Mouse (Mus musculus): ENCODE results near the gene Shisa8.

Gene Shisa8

DNA sequence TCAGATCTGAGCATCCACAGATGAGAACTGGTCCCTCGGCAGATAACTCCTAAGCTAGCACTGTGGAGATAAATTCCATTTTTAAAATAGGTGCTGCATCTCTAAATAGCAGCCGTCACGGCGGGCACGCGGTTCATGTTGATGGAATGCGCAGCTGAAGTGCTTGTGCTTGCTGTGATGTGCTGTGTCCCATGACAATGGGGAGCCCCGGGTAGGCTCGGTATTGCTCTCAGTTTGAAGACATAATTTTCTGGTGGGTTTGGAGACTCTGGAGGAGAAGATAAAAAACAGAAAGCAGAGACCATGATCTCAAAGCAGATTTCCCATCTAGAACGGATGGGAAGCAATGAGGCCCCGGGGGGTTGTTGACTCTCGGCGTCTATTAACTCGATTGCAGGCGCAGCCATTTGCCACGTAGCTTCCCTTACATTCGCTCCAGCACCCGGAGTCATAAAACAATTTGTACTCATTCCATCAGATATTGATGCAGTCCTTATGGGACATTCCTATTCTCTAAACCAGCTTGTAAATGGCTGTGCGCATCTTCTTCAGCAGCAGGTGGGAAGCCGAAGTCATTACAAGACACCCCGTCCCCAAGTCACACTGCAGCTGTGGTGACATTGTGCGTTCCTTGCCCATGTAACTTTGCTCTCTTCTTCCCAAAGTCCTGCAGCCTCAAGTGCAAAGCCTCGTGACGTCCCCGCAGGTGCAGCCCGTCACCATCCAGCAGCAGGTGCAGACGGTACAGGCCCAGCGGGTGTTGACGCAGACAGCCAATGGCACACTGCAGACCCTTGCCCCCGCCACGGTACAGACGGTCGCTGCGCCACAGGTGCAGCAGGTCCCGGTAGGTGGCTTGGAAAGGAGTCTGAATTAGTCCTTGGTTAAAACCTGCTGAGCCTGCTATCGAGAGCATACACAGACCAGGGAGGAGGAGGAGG is 41.9 kb downstream of the Shisa8 start:
- DNase-seq = peak; percentile 52 to 62

DNA sequence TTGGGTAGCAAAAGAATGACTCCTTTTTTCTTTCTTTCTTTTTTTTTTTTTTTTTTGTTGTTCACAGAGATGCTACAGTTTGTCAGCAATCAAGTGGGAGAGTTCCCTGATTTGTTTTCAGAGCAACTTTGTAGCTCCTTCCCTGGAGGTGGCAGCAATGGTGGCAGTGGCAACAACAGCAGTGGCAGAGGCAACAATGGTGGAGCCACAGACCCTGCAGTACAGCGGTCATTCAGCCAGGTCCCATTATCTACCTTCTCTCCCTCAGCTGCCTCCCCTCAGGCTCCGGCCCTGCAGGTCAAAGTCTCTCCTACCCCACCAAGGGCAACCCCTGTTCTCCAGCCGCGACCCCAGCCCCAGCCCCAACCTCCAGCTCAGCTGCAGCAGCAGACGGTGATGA is 42.9 kb downstream of the Shisa8 start:
- DNase-seq = no peak

DNA sequence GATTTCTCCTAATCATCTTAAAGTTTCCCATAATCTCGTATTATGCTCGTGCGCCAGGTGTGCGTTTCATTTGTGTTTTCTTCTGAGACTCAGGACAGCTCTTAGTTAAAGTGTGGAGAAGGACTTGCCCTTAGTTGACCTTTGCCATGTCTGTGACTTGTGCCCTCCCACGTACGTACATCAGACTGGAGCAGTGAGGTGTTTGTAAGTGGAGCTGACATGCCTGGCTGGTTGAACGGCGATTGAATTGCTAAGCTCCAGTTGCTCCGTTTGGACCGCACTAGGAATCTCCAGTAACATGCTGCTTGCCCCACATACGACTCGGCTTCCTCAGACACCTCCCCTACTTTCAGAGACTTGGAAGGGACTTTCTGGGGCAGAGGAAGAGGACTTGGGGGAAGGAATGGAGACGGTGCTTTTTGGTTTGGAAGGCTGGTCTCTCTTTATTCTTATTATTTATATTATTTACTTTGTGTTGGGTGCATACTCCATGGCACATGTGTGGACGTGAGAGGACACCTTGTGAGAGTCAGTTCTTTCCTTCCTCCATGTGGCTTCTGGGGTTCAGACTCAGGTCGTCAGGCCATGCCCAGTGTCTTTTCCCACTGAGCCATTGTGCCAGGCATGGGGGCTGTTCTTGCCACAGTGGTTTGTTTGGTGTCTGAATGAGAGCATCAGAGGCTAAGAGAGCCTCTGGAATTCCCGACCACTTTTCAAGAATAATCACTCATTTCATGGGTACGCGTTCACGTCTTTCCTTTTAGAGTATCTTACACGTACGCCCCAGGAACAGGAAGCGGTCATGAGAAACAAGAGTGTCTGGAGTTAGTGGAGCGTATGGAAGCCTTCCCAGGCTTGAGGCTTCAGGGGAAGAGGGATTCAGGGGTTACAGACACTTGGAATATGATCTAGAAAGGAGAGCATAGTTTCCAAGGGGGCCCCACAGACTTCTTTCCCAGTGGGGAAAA is 45.1 kb downstream of the Shisa8 start:
- DNase-seq = peak in 1 of 2 experiments; percentile 27

DNA sequence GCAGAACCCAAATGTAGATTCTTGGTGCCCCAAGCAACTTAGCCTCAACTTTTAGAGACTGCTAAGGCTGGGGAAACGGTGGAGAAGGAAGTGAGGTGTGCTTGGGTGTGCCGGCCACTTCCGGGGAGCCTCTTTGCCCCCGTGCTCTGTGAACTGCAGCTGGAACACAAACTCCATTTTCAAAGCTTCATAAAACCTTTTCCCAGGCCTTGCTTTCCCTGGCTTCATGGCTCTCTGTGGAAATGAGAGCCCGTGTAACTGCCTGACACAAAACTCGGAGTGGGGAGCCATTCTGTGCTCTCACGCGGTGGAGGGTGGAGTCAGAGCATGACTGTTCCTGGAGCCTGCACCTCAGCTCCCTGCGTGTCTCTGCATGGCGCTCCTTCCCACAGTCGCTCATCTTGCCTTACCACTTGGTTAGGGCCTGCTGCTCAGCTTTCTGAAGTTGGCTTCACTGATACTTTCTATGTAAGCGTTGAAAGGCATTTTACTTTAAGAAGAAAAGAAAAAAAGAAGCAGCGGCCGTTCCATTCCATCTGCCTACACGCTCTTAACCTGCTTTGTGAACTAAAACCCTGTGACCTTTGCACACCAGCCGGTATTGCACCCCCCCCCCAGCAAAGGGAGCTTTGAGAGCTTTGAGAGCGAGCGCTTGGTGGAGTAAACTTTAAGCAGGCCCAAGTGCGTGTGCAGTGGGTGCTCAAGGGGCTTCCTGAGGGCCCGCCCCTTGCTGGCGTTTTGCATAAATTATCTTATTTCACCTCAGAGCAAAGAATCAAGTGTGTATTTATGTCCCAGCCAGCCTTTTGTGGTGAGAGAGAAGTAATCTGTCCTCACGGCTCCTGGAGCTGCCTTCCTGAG is 46.1 kb downstream of the Shisa8 start:
- no peak for DNase-seq

DNA sequence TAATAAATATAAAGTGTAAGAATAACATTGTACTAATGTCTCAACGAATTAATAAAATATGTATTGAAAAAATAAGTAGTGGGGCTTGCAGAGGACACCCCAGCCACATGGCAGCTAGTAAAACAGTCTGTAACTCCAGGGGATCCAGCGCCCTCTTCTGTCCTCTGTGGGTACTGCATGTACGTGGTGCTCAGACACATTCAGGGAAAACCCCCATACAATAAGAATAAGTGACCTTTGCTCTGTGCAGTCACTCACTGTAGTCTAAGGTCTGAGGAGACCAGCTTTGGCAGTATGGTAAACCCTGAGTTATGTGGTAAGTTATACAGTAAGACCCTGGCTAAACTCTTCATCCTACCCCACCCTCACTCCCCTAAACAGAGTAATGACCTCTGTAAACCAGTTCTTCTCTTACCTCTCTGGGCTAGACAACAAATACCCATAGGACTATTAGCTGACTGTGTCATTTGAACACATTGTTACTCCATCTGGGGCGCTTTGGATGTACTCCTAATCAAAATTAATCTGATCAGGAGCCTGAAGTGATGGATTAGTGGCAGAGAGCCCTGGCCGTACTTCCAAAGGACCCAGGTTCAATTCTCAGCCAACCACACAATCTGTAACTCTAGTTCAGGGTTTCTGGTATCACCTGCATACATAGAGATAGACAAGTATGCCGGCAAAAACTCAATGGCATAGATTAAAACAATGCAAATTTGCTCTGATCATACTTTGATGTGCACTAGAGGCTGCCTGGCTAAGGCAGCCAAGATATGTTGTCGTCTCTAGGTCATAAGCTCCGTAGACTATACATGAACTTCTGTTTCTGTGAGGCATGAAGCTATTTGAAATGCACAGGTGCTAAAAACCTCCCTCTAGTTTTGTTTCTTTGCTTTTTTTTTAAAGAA is 47.0 kb downstream of the Shisa8 start:
- peak; percentile 83 to 88 for DNase-seq

DNA sequence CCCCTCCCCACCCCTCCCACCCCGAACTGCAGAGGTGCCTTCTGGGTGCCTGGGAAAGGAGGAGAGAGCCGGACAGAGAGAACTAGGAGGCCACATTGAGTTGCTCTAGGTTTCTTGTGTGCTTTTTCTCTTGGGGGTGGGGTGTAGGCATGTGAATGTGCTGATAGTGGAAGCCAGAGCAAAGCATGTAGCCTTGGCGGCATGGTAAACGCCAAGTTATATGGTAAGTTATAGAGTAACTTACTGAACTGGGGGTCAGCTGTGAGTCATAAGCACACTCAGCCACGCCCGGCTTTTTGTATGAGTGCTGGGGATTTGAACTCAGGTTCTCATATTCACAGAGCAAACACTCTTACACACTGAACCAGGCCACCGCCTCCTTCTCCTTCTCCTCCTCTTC is 48.1 kb downstream of the Shisa8 start:
- no peak for DNase-seq

DNA sequence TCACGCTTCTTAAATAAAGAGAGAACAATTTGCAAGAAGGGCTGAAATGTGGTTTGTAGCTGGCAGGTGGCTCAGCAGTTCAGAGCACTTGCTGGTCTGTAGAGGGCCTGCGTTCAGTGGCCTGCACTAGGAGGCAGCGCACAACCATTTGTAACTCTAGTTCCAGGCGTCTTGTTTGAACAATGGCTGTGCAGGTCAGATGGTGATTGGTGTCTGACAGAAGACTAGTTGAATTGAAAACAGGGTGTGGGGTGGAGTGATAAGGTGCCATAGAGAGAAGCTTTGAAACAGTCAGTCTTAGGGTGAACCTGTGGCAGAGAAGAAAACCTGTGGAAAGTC is 48.6 kb downstream of the Shisa8 start:
- DNase-seq = no peak

DNA sequence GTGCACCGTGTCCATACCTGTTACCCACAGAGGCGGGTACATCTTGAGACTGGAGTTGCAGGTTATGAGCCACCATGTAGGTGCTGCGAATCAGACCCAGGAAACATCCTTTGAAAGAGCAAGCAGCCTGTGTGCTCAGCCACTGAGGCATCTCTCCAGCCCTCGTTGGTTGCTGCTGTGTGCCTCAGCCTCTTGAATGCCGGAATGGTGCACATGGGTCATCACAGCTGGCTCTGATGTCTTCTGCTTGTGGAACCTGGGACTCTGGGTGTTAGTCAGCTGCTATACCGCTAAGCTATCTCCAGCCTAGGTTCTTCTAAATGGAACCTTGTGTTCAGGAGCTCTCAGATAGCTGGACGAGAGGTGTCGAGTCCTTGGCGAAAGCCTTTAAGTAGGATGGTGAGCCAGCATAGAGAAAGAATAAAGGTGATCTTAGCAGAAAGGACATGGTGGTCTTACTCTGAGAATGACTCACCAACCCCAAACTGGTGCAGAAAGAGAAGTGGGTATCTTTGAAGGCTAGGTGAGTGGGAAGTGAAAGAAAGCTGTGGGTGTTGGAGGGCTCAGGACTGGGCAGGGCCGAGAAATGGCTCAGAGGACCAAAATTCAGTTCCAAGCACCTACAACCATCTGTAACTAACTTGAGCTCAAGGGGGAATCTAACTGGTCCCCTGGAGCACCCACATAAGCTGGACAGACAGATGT is 49.1 kb downstream of the Shisa8 start:
- no peak for DNase-seq

DNA sequence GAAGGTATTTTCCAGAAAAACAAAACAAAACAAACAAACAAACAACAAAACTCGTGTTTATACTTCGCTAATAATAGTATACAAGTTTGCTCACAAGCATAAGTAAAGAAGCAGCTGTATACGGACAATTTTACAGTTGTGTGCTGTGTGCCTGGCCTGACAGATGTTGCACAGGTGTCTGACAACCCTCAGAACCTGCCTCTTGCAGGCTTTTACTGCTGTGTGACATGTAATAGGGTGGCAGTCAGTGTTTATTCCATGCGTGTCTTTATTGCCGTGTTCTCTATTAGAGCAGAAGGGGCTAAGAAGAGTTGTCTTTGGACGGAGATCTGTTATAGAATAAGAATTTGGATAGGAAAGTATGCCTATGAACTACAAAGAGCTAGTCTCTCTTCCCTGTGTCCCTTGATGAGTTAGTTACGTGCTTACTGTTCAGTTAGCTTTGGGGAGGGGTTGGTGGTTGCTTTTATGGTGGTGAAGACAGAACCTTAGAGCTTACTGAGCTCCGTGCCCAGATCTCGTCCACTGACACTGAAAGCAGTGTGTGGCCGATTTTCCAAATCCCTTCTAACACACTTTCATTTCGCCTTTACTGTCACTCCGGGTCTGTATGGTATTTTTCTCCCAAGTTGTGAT is 50.5 kb downstream of the Shisa8 start:
- DNase-seq = no peak

DNA sequence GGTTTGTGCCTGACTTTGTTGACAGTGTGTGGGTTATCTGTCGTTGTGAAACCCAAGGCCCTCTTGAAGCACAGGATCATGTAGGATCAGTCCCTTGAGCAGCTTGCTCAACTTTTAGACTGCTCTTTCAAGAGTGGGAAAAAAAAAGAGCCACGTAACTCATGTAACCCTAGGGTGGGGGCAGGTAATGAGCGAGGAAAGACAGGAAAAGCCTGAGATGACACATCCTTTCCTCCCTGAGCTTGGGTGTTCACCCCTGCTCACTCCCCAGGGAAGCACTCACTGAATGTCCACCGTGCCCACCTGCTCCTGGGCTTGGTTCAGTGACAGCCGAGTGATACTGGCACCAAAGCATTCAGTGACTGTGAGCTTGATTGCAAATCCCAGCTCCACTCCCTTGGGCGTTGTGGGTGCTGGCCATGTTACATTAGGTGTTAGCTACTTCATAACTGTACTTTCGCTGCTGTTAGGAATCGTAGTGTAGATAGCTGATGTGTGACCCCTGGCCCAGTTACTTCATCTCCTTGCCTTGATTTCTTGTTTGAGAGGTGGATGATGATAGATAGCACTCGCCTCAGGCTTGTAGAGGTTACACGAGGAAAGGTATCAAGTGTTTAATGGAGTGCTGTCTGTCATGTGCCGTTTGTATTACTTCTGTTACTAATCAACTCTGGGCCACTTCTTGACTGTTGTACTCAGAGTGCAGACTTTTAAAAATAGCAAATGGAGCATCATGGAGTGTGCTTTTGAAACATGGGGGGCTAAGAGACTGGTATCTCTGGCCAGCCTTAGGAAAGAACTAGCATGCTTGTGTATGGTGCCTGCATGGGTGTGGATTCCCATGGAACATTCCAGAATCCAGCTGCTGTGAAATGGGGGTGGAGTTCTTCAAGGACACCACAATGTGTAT is 51.6 kb downstream of the Shisa8 start:
- DNase-seq = no peak

DNA sequence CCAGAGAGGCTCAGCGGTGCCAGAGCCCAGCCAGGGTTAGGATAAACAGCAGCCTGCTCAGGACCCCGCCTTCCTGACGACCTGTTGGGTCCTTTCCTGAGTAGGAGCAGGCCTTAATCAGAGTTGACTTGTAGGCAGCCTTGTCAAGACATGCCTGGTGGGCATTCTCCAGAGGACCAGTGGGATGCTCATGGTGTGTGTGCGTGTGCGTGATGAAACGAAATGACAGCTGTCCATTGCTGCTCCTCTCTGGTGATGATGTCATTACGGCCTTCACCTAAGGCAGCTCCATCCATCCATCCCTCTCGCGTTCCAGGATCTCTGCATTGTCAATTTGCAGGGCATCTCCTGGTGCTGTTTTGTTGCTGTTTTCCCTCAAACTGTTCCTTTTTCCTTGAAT is 53.1 kb downstream of the Shisa8 start:
- no peak for DNase-seq

DNA sequence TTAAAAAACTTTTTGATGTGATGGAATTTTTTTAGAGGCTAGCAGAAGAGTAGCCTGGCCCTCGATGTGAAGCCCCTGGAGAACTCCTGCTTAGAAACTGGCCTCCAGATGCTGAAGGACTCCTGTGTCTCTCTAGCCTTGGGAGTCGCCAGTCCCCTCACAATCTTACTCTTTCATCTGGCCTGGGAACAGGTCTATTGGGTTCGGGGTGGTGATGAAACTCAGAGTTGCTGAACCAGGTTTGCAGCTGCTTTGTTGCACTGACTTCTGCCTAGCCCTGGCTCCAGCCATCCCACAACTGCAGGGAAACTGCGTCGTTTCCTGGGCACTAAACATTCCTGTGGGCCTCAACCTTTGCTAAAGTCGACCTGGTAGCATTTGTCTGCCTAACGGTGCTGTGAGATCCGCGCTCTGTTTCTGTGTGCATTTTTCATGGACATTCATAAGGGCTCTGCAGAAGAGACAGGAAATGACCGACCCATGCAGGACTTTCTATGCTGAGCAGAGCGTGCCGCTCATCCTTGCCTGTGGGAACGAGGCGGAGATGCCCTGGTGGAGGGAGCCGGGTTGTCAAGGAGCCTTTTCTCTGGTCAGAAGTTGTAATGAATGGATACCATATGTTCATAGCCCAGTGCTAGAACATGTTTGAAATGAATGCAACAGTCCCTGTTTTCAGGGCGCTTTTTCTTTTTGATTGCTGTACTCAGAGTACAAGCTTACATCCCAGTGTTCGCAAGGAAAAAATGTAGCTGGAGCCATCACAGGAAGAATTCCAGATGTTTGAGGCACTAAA is 54.2 kb downstream of the Shisa8 start:
- no peak for DNase-seq

DNA sequence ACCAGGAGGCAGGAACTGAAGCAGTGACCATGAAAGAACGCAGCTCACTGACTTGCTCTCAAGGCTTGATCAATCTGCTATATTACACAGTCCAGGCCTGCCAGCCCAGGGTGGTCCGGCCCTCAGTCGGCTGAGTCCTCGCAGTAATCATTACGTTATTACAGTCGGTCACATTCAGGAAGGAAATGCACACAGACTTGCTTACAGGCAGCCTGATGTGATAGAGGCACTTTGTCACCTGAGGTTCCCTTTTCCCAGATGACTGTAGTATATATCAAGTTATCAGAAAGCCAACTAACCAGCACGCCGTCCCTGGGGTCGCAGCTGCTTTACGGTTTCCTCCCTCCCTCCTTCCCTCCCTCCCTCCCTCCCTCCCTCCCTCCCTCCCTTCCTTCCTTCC is 55.7 kb downstream of the Shisa8 start:
- no peak for DNase-seq

DNA sequence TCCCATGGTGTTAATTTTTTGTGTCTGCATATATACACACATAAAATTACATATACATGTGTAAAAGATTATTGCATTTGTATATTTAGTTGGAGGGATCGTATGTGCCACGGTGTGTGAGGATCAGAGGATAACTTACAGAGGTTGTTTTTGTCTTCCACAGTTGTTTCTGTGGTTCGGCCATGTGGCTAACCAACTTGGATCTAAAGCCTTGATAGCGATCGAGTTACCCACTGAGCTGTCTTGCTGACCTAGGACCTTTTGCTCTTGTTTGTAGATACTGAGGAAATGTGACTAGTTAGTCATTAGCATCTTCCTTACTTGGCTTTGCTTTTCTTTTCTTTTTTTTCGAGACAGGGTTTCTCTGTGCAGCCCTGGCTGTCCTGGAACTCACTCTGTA is 56.3 kb downstream of the Shisa8 start:
- no peak for DNase-seq
